Mouse (Mus musculus): ENCODE measurements around the gene Rpp14.

The Rpp14 gene

DNA sequence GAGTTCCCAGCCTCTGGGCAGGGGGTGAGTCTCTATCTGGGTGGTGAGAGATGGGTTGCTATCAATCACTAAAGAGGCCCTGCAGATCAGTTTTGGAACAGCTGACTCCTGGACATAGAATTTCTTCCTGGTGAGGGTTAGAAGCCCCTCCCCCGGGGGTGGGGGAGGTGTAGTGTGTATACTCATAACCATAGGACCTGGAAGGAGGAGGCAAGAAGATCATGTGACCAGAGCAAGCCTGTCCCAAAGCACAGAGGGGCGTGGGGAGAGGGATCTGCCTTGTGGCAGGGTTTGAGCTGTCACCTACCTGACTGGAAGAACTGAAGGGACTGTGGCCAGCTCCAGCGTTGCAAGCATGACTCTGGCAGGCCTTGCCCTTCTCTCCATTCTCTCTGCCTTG, 18.1 kb upstream of the Rpp14 start:
- DNase-seq, result peak in 1 of 2 experiments; percentile 14

DNA sequence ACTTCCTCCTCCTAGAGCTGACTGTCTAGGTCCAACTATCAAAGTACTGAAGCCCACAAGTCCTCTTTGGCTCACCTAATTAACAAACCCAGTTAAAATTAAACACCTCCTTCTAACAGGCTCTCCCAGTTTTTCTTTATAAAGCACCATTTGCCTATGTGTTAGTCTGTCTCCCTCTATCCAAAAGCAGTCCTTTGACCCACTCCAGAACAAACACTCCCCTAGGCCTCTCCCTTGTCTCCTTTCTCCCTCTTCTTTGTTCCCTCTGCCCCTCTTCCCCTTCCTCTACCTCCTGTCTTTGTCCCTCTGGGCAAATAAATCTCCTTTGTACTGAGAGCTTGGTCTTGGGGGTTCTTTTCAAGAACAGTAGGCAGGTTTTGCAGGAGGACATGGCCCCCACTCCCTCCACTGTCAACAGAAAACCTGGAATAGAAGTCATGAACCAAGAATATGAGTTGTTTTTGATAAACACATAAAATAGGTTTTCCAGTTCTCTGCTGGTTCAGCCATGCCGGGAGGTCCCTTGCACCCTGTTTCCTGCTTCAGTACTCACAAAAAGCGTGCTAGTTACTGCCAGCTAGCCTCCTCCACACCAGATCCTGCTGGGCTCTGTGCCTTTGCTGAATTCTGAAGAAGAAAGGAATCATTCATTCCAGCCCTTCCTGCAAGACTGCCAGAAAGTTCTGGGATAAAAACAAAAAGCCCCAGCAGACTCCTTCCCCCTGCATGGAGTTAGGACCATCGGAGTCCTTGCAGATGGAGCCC, 17.4 kb upstream of the Rpp14 start:
- DNase-seq, result peak in 1 of 2 experiments; percentile 22

DNA sequence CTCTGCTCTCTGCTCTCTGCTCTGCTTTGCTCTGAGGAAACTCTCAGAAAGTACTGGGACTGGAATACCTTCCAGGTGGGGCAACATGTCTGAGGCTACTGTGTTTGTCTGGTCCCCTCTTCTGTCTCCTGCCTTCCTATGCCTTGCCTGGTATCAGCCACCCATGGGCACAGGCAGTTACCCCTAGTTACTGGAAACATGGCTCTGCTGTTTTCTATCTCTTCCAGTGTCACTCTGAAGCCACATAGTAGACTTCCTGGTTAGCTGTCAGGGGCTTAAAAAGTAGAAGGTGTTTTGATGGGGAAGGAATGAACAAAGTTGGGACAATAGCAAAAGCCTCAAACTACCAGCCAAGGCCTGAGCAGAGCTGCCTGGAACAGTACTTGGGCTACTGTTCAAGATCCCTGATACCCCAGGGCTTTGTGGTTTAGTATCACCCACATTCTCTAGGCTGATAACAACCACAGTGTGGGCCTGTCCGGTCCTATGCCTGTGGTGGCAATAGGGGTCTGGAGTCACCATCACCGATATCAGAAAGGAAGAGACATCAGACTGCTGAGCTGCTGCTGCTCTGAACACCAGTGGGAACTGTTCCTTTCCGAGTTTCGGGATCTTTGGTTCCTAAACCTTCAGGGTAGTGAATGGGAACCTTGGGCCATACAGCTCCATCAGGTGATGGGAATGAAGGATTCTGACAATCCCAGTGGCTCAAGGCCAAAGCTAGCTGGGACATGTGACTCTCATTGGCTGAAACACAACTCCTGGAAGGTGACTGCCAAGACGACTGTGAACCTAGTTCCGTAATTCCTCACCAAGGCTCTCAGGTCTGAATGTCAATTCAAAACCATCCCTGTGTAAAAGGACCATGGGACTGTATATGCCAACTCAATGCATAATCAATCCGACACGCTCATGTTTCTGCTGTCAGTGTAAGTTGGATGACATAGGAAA, 16.1 kb upstream of the Rpp14 start:
- no peak for DNase-seq

DNA sequence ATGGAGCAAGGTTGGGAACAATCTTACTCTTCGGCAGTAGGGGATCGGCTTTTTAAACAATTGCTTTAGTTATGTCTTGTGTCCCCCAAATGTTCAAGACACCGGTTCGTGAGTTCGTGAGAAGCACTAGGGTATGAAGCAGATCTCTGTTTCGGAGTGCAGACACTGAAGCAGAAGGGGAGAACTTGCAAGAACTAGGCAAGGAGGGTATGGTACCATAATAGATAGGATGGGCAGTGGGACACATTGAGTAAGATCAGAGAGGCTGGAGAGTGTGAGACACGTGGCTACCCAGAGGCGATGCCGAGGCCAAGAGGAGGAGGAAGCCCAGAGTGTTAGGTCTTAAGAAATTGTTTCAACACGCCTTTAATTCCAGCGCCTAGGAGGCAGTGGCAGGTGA, 551 bp downstream of the Rpp14 start:
- DNase-seq, result peak; percentile 13 to 52

DNA sequence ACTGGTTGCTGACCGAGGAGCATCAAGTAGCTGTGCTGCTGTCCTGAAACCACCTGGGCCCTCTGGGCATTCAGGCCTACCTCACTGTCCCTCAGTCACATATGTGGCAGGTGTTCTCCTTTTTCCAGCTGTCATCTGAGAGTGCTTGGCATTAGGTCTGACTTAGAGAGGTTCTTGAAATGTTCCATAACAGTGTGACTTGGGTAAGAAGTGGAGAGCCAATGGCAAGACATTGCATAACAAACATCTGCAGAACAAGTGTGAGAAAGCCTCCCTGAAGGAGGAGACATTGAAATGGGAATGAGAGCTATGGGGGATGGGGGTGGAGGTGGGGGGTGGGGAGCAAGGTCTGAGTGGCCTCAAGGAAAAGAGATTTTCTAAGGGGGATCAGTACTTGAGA, 2.8 kb downstream of the Rpp14 start:
- no peak for DNase-seq

DNA sequence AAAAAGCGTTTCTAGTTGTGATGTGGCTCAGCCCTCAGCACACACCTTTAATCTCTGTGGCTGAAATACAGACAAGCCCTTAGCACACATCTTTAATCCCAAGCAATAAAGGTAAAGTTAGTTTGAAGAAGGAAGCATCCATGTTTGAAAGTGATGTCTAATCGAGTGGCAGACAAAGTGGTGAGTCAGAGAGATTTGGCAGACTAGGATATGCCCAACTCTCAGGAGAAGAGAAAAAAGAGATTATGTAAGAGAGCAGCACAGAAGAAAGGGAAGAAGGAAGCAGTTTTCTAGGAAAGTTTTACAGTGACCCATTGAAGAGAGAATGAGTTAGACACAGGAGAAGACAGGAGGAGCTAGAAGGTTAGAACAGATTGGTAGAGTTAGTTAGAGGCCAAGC, 8.8 kb downstream of the Rpp14 start:
- no peak for DNase-seq

DNA sequence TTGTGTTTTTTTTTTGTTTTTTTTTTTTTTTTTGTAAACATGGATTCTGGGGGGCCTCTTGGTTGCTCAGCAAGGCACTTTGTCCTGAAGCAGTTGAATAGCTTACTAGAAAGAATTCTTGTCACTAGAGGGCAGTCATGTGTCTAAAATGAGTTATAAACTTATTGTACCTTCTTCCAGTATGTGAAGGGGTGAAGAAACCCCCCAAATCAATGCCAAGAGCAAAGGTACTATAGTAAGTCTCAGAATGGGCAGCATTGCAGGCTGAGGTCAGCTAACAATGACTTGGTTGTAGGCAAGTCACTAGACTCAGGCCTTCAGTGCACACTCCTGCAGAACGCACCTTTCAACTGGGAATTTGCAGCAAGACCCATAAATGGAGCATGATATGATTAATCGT, 12.4 kb downstream of the Rpp14 start:
- no peak for DNase-seq

DNA sequence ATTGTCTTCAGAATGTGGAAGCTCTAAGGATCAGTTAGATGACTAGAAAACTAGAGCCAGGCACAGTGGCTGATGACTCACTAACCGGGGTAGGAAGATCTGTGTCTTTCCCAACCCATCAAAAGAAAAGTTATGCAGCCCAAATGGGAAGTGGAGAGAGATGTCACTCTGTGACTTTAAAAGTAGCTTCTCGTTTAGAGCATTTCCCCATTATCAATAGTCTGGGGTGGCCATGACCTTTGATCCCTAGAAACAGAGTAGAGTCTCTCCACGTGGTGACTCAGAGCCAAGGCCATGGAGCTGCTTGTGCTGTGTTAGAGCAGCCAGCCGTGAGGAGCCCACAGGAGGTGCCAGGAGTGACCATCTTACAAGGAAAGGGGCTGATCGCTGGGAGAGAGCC, 13.3 kb downstream of the Rpp14 start:
- no peak for DNase-seq

DNA sequence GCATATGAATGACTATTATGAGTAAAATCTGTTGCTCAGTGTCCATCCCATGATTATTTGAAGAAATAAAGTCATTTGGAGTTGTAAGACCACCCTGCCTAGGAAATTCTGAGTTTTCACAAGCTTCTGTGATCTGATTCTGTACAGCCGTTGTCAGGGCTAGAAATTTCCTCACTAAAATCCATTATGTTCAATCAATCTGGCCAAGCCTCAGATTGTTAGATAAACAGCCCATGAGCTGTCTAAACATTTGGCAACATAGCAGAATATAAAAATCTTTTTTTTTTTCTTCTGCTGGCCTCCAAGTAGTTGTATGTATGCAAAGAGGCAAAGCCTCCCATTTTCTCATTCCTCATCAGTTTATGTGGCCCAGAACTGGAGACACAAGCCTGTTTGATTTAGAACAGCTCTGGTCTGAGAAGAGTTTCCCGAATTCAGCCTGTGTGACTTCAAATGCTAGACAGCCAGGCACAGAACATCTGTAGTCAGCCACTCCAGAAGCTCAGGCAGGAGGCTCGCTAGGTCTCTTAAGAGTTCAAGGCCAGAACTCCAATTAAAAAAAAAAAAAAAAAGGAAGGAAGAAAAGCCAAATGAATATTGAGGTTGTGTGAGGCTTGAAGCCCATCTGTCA, 14.9 kb downstream of the Rpp14 start:
- no peak for DNase-seq

DNA sequence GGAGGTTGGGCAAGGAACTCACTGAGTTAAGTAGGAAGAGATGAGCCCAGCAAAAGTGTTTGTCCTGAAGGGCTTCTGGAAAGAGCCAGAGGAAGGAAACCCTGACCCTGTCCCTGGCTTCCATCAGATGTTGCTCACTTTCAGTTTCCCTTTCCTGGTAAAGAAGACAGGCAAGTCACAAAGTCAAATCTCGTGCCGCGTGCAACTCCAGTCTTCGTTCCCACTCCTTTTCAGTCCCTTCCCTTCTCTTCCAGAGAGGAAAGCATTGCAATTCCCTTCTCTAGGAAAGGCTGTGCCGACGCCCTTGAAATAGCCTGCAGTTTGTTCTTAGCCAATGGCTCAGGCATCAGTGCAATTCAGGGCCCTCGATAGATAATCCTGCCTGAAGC, 15.4 kb downstream of the Rpp14 start:
- DNase-seq, result peak; percentile 27 to 32

DNA sequence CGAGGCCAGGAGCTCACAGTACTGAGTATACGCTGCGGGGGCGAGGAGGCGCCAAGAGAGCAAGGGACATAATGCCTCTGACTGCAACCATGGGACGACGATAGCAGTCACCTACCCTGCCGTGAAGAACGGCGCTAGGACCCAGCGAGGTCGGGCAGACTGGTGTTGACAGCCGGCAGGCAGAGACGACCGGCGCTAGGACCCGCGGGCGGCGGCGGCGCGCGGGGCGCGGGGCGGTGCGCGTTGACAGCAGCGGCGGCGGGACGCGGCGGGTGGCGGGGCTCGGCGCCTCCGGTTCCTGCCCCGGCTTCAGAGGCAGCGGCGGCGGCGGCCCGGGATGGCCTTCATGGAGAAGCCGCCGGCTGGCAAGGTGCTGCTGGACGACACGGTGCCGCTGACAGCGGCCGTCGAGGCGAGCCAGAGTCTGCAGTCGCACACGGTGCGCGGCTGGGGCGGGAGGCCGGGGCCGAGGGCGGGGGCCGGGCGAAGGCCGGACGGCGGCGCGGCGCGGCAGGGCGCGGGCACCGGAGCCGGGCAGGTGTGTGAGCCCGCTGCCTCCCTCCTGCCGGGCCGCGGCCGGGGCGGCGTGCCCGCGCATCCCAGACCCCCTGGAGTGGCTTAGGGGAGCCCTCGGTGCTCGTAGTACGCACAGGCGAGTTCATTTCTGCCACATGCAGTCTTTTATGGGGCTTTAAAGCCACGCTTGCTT, 18.0 kb downstream of the Rpp14 start, which contains the start of gene Pxk:
Pxk (plus strand) TSS at position 234 of the 709 bp plus-strand sequence.
- peak; percentile 95 for DNase-seq

DNA sequence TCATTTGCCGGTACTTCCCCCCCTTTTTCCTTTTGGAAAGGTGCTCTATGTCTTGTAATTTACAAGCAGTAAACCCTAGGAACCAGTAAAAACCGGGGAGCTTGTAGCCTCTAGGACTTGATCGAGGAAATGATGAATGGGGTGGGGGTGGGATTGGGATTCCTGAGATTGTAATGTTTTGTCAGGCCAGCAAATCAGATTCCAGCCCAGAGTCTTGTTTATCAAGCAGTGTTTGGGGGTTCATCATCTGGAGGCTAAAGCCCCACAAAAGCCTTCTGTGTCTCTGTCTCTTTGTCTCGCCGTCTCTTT, 18.5 kb downstream of the Rpp14 start:
- no peak for DNase-seq

DNA sequence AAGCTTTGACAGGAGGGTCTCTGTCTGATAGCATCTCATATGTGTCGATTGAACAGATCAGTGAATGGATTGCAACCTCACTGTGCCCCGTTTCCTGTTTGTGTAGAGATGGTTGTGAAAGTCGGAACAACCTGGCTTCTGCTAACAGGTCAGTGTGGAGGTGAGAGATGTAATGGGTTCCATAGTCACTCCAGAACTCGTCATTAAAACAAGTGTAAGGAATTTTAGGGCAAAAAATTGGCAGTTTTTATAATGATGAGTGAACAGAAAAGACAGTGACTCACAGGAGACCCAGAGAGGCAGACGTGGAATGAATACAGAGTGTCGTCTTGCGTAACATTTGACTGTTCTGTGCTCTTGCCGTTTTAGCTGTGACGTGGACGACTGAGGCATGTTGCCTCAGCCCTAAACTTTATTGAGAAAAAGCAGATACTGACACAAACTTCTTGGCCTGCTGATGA, 19.4 kb downstream of the Rpp14 start:
- DNase-seq, result no peak

DNA sequence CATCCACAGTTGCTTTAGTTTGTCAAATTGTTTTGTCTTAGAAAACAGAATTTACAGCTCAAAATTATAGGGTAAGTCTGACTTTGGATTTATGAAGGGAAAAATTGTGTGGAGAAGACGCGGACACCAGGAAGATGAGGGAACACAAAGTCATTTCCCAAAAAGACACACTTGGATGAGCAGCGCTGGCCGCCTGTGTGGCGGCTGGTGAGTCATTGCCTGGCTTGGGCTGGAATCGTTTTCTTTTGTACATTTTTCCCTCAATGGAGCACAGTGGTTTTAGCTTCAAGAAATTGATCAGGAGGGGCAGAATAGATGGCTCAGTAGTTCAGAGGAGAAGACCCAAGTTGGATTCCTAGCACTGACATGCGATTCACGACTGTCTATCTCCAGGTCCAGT, 21.7 kb downstream of the Rpp14 start:
- no peak for DNase-seq

DNA sequence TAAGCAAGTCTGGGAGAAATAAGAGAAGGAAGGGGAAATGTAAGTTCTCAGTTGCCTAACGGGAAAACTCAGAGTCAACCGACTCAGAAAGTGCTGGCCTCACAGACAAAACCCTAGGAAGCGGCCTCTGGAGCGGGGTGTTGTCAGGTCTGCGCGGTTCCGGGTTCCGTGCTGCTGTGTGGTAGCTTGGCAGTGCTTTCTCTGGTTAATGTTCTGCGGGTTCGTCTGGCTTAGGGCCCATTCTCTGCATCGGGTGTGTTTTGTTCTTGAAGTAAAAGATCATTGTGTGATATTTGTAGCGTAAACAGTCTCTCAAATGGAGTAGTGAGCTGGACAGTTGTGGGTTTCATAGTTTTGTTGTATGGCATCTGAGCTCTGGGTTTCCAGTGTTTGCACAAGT, 22.5 kb downstream of the Rpp14 start:
- peak; percentile 50 to 52 for DNase-seq

DNA sequence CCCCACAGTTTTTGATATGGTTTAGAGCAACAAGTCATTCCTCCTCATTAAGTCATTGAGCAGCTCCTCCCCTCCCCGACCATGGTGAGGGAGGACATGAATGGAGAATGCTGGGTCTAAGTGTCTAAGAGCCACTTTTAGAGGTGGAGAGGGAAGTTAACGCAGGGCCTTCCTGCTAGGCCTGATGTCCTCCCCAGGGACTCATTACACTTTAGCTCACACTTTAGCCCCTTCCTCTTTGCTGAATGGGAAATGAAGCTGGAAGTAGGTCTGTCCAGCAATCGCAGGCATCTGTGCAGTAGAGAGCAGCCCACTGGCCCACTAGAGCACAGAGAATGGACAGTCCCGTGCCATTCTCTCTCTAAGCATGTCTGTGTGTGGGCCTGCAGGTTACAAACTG, 27.9 kb downstream of the Rpp14 start:
- no peak for DNase-seq

DNA sequence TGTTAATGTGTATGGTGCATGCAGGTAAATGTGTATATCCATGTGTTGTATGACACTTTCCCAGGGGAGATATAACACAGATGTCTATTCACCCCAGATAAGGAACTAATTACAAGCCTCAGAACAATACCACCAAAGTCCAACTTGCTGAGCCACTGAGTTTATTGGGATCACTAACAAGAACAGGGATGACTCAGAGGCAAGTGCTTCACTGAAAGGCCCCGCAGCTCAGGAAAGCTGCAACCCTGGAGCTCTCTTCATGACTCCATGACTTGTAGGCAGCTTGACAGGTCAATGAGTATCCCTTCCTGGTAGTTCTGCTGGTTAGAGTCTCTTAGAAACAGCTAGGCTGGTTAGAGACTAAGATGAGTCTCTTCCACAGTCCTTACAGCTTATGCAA, 28.8 kb downstream of the Rpp14 start:
- DNase-seq, result no peak

DNA sequence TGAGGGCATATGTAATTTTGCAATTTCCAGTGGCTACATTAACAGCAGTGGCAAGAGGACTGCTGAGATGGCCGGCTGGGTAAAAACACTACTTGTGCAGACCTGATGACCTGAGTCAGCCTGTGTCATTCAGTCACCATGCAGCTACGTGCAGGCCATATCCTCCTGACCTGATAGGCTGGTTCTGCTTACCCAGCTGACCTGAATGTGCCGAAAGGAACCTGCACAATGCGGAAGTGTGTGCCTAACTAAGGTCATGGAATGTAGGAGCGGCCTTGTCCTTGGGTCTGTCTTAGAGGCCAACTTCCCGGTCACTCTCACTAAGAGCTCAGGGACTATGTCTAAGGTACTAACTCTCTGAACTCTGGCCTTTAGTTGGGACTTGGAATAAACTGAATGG, 31.4 kb downstream of the Rpp14 start:
- no peak for DNase-seq

DNA sequence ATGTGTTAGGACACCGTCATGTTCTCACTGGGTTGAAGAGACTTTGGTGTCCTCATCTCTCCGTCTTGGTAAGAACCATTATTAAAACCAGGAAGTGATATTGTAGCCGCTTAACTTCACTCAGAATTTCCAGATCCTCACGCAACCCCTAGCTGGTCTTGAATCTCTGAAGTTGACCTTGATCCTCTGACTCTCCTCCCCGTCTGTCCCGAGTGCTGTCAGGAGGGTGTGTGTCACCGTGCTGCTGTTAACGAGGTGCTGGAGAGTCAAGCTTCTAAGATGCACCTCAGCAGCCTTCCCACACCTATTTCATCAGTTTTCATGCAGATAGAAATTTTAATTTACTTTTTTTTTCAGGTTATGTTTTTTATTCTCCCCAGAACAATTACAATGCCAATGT, 31.9 kb downstream of the Rpp14 start:
- no peak for DNase-seq

DNA sequence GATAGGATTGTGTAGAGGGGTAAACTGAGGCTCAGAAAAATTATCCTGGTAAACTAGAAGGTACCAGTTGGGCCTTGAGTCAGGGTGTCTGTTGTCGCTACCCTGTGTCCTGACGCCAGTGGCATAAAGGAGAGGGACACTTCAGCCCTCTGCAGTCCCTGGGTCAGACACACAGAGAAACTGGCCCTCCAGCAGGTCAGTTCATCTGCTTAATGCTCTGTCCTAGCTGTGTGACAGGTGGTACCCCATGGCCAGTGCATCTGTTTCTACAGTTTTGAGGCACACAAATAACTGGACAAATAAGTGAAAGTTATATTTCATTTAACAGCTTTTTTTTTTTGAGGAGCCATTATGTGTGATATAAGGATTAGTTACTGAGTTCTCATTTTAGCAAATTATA, 33.4 kb downstream of the Rpp14 start:
- DNase-seq, result no peak

DNA sequence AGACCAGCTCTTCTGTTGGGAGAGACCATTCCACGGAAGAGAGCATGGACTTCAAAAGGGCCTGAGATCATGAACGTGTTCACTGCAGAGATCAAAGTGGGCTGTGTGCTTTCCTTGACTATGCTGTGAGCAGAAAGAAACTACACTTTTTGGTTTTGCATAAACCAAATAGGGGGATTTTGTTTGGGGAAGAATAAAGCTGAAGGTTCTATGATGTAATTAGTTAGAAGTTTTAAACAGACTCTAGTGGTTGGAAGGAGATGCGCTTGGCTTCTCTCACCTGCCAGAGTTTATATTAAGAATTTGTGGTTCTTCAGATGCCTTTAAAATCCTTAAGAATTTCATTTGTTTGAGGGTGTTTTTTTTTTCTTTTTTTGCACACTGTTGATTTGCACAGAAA, 34.1 kb downstream of the Rpp14 start:
- no peak for DNase-seq

DNA sequence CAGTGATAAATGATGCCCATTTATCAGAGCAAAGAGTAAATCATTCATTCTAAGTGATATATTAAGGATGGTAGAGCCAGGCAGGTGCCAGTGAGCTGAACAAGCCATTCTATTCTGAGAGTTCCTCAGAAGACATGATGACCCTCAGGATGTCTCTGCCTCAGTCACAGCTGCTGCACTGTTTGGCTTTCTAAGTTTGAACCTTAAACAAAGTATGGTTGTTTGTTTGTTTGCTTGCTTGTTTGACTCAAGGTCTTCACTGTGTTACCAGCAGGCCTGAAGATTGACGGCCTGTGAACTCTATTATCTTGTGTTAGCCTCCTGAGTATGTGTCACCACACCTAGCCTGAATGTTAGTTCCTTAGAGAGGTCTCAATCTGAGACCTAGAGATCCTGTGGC, 34.6 kb downstream of the Rpp14 start:
- DNase-seq, result no peak

DNA sequence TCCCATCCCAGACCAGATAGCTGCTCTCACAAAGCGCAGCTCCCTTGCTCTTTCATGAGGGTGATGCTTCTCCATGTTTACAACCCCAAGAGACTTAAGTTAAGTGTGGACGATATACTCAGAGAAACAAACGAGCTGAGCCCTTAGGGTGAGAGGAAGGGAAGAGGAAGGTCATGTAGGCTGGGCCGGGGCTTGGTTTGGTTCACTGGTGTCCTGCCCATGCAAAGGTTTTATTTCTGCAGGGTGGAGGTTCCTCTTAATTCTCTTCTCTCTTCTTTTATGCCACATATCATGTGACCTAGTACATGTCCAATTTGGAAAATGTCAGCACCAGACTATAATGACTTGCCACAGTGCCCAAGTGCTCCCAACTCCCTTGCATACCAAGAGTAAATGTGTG, 35.6 kb downstream of the Rpp14 start:
- DNase-seq, result no peak

Data from kidney, postnatal 4 days (tissue).